Mouse (Mus musculus) MEL (cell line): ENCODE measurements around the gene Tnnt2. TPM values are rescaled to one million over a fixed set of nuclear protein-coding genes. Genes with fewer than 3 reads are reported as not detected.

Experiments
- DNase-seq: peaks from one replicate; pipeline ENCODE4 v3.0.0; 2011; ENCODE audit warnings: low read depth, low spot score
- H3K27ac ChIP-seq: 2 replicates; pipeline ENCODE4 v1.5.1; 2012; ENCODE audit warnings: low read depth, mild to moderate bottlenecking, control low read depth, low read length, moderate library complexity; ENCODE audit not compliant: control insufficient read depth
- H3K27me3 ChIP-seq, 2 experiments: fragments of 150-350 bp in 1 of 2; sonication (generic) in 1 of 2; 2 replicates each; pipeline ENCODE4 v1.6.1; 2012; ENCODE audit warnings: low read length in 2 of 2, mild to moderate bottlenecking in 2 of 2, improper control_type of control experiment in 1 of 2, moderate library complexity in 1 of 2; ENCODE audit not compliant: insufficient read depth in 2 of 2, control insufficient read depth in 1 of 2
- H3K36me3 ChIP-seq, 2 experiments: 2 replicates each; pipeline ENCODE4 v1.6.1; 2012 to 2014; ENCODE audit warnings: low read length in 2 of 2, improper control_type of control experiment in 1 of 2, inconsistent platforms in 1 of 2, mild to moderate bottlenecking in 1 of 2; ENCODE audit not compliant: insufficient read depth in 2 of 2, control insufficient read depth in 1 of 2
- H3K4me1 ChIP-seq, 2 experiments: fragments of 150-350 bp in 1 of 2; sonication (generic) in 1 of 2; 2 replicates each; pipeline ENCODE4 v1.6.1; 2012; ENCODE audit warnings: low read length in 2 of 2, improper control_type of control experiment in 1 of 2, mild to moderate bottlenecking in 1 of 2; ENCODE audit not compliant: insufficient read depth in 2 of 2, control insufficient read depth in 1 of 2
- H3K4me3 ChIP-seq, 2 experiments: fragments of 150-350 bp in 1 of 2; sonication (generic) in 1 of 2; 2 replicates each; pipeline ENCODE4 v1.5.1; 2012; ENCODE audit warnings: low read depth in 2 of 2, low read length in 2 of 2, mild to moderate bottlenecking in 2 of 2, moderate library complexity in 2 of 2, control low read depth in 1 of 2, improper control_type of control experiment in 1 of 2; ENCODE audit not compliant: control insufficient read depth in 1 of 2, insufficient read depth in 1 of 2
- H3K79me2 ChIP-seq: 2 replicates; pipeline ENCODE4 v1.6.1; 2012; ENCODE audit warnings: mild to moderate bottlenecking, low read length, moderate library complexity; ENCODE audit not compliant: control insufficient read depth, poor library complexity, insufficient read depth
- H3K9ac ChIP-seq: 2 replicates; pipeline ENCODE4 v1.6.1; 2012; ENCODE audit warnings: low read depth, mild to moderate bottlenecking, control low read depth, low read length, moderate library complexity; ENCODE audit not compliant: control insufficient read depth, poor library complexity, severe bottlenecking
- H3K9me3 ChIP-seq: fragments of 150-350 bp; sonication (generic); replicated peaks from 2 replicates; pipeline ENCODE4 v1.6.1; 2012; ENCODE audit warnings: mild to moderate bottlenecking, low read length, improper control_type of control experiment, moderate library complexity; ENCODE audit not compliant: insufficient read depth
- CHD2 ChIP-seq: IDR thresholded peaks from 2 replicates; pipeline ENCODE4 v1.6.1; 2011; ENCODE audit warnings: low read length, improper control_type of control experiment
- CTCF ChIP-seq, 3 experiments: IDR thresholded peaks in 2 of 3; conservative IDR thresholded peaks in 1 of 3; 2 replicates each; pipeline ENCODE4 v1.5.1; 2011 to 2012; ENCODE audit warnings: low read length in 3 of 3, low read depth in 2 of 3, mild to moderate bottlenecking in 2 of 3, improper control_type of control experiment in 1 of 3, inconsistent platforms in 1 of 3, mixed read lengths in 1 of 3, moderate library complexity in 1 of 3; ENCODE audit not compliant: control insufficient read depth in 1 of 3, insufficient read depth in 1 of 3, poor library complexity in 1 of 3, severe bottlenecking in 1 of 3
- E2F4 ChIP-seq: IDR thresholded peaks from 2 replicates; pipeline ENCODE4 v1.6.1; 2011; ENCODE audit warnings: low read depth, low read length, improper control_type of control experiment, borderline replicate concordance
- ELF1 ChIP-seq: IDR thresholded peaks from 2 replicates; pipeline ENCODE4 v1.6.1; 2014; ENCODE audit warnings: low read depth, mild to moderate bottlenecking, inconsistent platforms, low read length, improper control_type of control experiment, moderate library complexity
- ETS1 ChIP-seq: IDR thresholded peaks from 2 replicates; pipeline ENCODE4 v1.6.1; 2012; ENCODE audit warnings: low read depth, mild to moderate bottlenecking, inconsistent platforms, low read length, improper control_type of control experiment, moderate library complexity
- GABPA ChIP-seq: IDR thresholded peaks from 2 replicates; pipeline ENCODE4 v1.6.1; 2012; ENCODE audit warnings: low read depth, mild to moderate bottlenecking, inconsistent platforms, low read length, improper control_type of control experiment, moderate library complexity
- JUND ChIP-seq: IDR thresholded peaks from 2 replicates; pipeline ENCODE4 v1.6.1; 2011; ENCODE audit warnings: low read depth, mild to moderate bottlenecking, improper control_type of control experiment, low read length
- KAT2A ChIP-seq: conservative IDR thresholded peaks from 2 replicates; pipeline ENCODE4 v1.6.1; 2012; ENCODE audit warnings: low read depth, low read length, improper control_type of control experiment, inconsistent platforms
- MAZ ChIP-seq: IDR thresholded peaks from 2 replicates; pipeline ENCODE4 v1.6.1; 2012; ENCODE audit warnings: low read depth, mild to moderate bottlenecking, inconsistent platforms, low read length, improper control_type of control experiment
- MEF2A ChIP-seq: IDR thresholded peaks from 2 replicates; pipeline ENCODE4 v1.6.1; 2014; ENCODE audit warnings: low read depth, mild to moderate bottlenecking, inconsistent platforms, low read length, improper control_type of control experiment; ENCODE audit not compliant: poor library complexity, insufficient replicate concordance, severe bottlenecking; ENCODE audit errors: extremely low read depth
- MYB ChIP-seq: IDR thresholded peaks from 2 replicates; pipeline ENCODE4 v1.6.1; 2011; ENCODE audit warnings: mild to moderate bottlenecking, low read depth, low read length, improper control_type of control experiment
- MYC ChIP-seq: IDR thresholded peaks from 2 replicates; pipeline ENCODE4 v1.6.1; 2011; ENCODE audit warnings: low read depth, mild to moderate bottlenecking, low read length, improper control_type of control experiment, moderate library complexity
- POLR2A ChIP-seq, 2 experiments: IDR thresholded peaks; 2 replicates each; pipeline ENCODE4 v1.6.1; 2011 to 2012; ENCODE audit warnings: low read length in 2 of 2, mild to moderate bottlenecking in 2 of 2, control low read depth in 1 of 2, improper control_type of control experiment in 1 of 2, low read depth in 1 of 2, moderate library complexity in 1 of 2; ENCODE audit not compliant: control insufficient read depth in 1 of 2, insufficient read depth in 1 of 2, poor library complexity in 1 of 2
- POLR2AphosphoS2 ChIP-seq: IDR thresholded peaks from 2 replicates; pipeline ENCODE4 v1.6.1; 2011; ENCODE audit warnings: low read length, improper control_type of control experiment
- SMC3 ChIP-seq: IDR thresholded peaks from 2 replicates; pipeline ENCODE4 v1.6.1; 2011; ENCODE audit warnings: low read depth, low read length, improper control_type of control experiment
- TCF12 ChIP-seq: IDR thresholded peaks from 2 replicates; pipeline ENCODE4 v1.6.1; 2014; ENCODE audit warnings: low read depth, mild to moderate bottlenecking, inconsistent platforms, low read length, improper control_type of control experiment, moderate library complexity
- ZC3H11A ChIP-seq: IDR thresholded peaks from 2 replicates; pipeline ENCODE4 v1.6.1; 2012; ENCODE audit warnings: low read depth, mild to moderate bottlenecking, inconsistent platforms, low read length, improper control_type of control experiment
- ZKSCAN1 ChIP-seq: IDR thresholded peaks from 2 replicates; pipeline ENCODE4 v1.6.1; 2012; ENCODE audit warnings: low read depth, mild to moderate bottlenecking, inconsistent platforms, low read length, improper control_type of control experiment, moderate library complexity
- polyA plus RNA-seq, 2 experiments: library from polyadenylated mRNA; stranded (reverse) in 1 of 2; unstranded in 1 of 2; fragments of >175 nt in 1 of 2; fragments of >200 nt in 1 of 2; gene quantifications; 2 replicates each; pipeline versions ENCODE4 v1.2.1 to v1.2.4; 2012; ENCODE audit warnings: low replicate concordance in 2 of 2, low read depth in 1 of 2; ENCODE audit not compliant: insufficient read length in 2 of 2, insufficient read depth in 1 of 2, missing spikeins in 1 of 2
- total RNA-seq: library from RNA; depleted of rRNA; stranded (reverse); fragments of 300-350 nt; gene quantifications from 2 replicates; pipeline ENCODE4 v1.2.3, GENCODE M21; 2012

Gene Tnnt2
- total and polyA plus RNA-seq, 3 experiments, result not detected

DNA sequence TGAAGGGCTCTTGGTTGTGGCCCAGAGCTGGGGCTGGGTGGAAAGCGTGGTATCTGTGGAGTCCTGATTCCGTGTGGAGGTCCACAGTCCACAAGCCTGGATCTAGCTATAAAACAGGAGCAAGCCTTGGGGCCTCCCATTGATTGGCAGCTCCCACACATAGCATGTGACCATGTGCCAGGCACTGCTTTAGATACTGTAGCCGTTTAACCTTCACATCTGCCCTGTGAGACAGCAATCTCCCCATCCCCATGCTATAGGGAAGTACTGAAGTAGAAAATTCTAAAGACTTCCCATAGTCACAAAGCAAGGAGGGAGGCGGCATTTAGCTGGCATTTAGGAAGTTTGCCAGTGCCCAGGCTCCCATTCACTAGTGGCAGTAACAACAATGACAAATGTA is 23.1 kb upstream of the Tnnt2 start:
- H3K4me1 ChIP-seq, result no peaks in the 10 kb centered on the region; a peak in 1 of 4 replicates
- H3K36me3 ChIP-seq, result no peaks in the 10 kb centered on the region
- TF ChIP-seq ZC3H11A (no peak), ZKSCAN1 (no peak), JUND (no peak), KAT2A (no peak), CTCF (IDR thresholded peaks at IDR 0.05 in 2 of 3, conservative IDR thresholded peaks at IDR 0.05 in 1 of 3; ENCODE audit: control insufficient read depth in 1 of 3, insufficient read depth in 1 of 3, low read depth in 2 of 3, low read length in 3 of 3, poor library complexity in 1 of 3, severe bottlenecking in 1 of 3) (no peak), POLR2A (IDR thresholded peaks at IDR 0.05; ENCODE audit: control insufficient read depth in 1 of 2, insufficient read depth in 1 of 2, low read depth in 1 of 2, low read length in 2 of 2, poor library complexity in 1 of 2) (no peak), ELF1 (no peak), MAZ (no peak), SMC3 (no peak), MEF2A (no peak), E2F4 (no peak), GABPA (no peak), POLR2AphosphoS2 (no peak), ETS1 (no peak), MYB (no peak)
- TF ChIP-seq, all 39 proteins: peak for 0
- H3K9me3 ChIP-seq, result no peaks in the 10 kb centered on the region
- H3K27me3 ChIP-seq, result peaks cover 7 to 24% of the 10 kb centered on the region in 2 experiments
- no peak overlapping the region for H3K27ac ChIP-seq
- no peak overlapping the region for H3K4me3 ChIP-seq
- no peak for DNase-seq
- no peaks in the 10 kb centered on the region for H3K79me2 ChIP-seq
- H3K9ac ChIP-seq, result no peak overlapping the region

DNA sequence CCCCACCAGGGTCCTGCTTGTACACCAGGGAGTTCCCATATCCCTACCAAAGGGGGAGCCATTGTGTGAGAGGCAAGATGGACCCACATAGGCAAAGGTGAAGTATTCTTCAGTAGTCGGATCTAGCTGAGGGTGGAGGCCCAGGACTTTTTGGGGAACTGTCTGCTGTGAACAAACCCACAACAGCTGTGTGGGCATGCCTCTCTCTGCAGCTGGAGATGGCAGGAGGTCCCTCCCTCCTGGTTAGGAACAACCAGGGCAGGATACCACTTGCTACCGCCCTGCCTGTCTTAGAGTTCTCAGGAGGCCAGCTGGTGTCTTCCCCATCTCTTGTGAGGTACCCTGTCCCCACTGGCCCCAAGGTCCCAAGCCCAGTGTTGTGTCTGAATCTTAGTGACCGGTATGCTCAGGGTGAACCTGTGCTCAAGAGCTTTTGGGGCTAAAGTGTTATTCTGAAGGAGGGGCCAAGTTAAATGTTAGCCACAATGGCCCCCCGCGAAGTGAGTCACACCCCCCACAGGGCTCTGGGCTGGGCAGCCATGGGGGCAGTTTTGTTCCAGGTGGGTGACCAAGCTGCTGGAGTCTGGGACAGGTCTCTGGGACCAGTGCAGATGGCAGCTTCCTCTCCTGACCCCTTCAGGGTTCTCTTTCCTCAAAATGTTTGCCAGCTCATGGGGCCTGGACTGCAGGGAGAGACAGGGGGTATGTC is 22.3 kb upstream of the Tnnt2 start:
- DNase-seq, result no peak
- TF ChIP-seq ELF1 (no peak), CHD2 (no peak), GABPA (no peak), MYB (no peak), MYC (no peak), TCF12 (no peak), ZC3H11A (no peak), KAT2A (no peak)
- Histone ChIP-seq H3K36me3 (no peaks in the 10 kb centered on the region), H3K4me1 (no peaks in the 10 kb centered on the region; a peak in 1 of 4 replicates), H3K27me3 (peaks cover 7 to 24% of the 10 kb centered on the region in 2 experiments), H3K4me3 (no peak overlapping the region), H3K79me2 (no peaks in the 10 kb centered on the region), H3K27ac (no peak overlapping the region), H3K9ac (no peak overlapping the region), H3K9me3 (no peaks in the 10 kb centered on the region)
